Mouse (Mus musculus) frontal cortex, adult (tissue): Measurements from ENCODE around the gene Irx5.

Experiments used
- ATAC-seq: cut with Nextera tagmentation; 2 replicates; pipeline ENCODE4 v1.9.2; 2017; ENCODE audit warnings: mild to moderate bottlenecking, moderate library complexity, mixed read lengths; ENCODE audit not compliant: low TSS enrichment

Irx5 gene

GRCm38 (mm10) chr8:92357398-92357981 is at the start of gene Irx5:
Gene Irx5 (plus strand): TSS chr8:92357625.
- ATAC-seq = no peak

- no peak for ATAC-seq
Observed at GRCm38 (mm10) chr8:92312178-92312577, 45.2 kb upstream of the Irx5 start.

- no peak for ATAC-seq
Observed at GRCm38 (mm10) chr8:92313707-92314106, 43.7 kb upstream of the Irx5 start.

GRCm38 (mm10) chr8:92323751-92324150 is 33.7 kb upstream of the Irx5 start:
- ATAC-seq = no peak

- no peak for ATAC-seq
Observed at GRCm38 (mm10) chr8:92327176-92327575, 30.2 kb upstream of the Irx5 start.

- ATAC-seq = no peak
Observed at GRCm38 (mm10) chr8:92329273-92329672, 28.2 kb upstream of the Irx5 start.

GRCm38 (mm10) chr8:92331811-92332210 is 25.6 kb upstream of the Irx5 start:
- ATAC-seq = no peak

GRCm38 (mm10) chr8:92333406-92333805 is 24.0 kb upstream of the Irx5 start:
- no peak for ATAC-seq

- ATAC-seq = no peak
Observed at GRCm38 (mm10) chr8:92335079-92335478, 22.3 kb upstream of the Irx5 start.

- no peak for ATAC-seq
Observed at GRCm38 (mm10) chr8:92336041-92336440, 21.4 kb upstream of the Irx5 start.

- ATAC-seq = no peak
Observed at GRCm38 (mm10) chr8:92343544-92343943, 13.9 kb upstream of the Irx5 start.

GRCm38 (mm10) chr8:92349898-92350486 is 7.4 kb upstream of the Irx5 start:
- ATAC-seq = no peak

- ATAC-seq = no peak
Observed at GRCm38 (mm10) chr8:92353405-92353804, 4.0 kb upstream of the Irx5 start.

GRCm38 (mm10) chr8:92354536-92355482 is 2.6 kb upstream of the Irx5 start:
- no peak for ATAC-seq

GRCm38 (mm10) chr8:92355701-92356612 is 1.5 kb upstream of the Irx5 start:
- peak; percentile 96 for ATAC-seq

- no peak for ATAC-seq
Observed at GRCm38 (mm10) chr8:92356613-92357375, 631 bp upstream of the Irx5 start.

GRCm38 (mm10) chr8:92358141-92358999 is 945 bp downstream of the Irx5 start:
- ATAC-seq = no peak

- no peak for ATAC-seq
Observed at GRCm38 (mm10) chr8:92359000-92359832, 1.8 kb downstream of the Irx5 start.

- ATAC-seq = no peak
Observed at GRCm38 (mm10) chr8:92359833-92360082, 2.3 kb downstream of the Irx5 start.
